Mouse (Mus musculus) lung, adult 2 months (tissue): ENCODE results near the gene Olfr1279.

Experiments
- CTCF ChIP-seq: fragments of 200-500 bp; IDR thresholded peaks from 2 replicates; pipeline ENCODE4 v1.5.1; 2011; ENCODE audit warnings: mild to moderate bottlenecking, low read length, control low read depth; ENCODE audit not compliant: insufficient read depth
- POLR2A ChIP-seq: fragments of 200-500 bp; IDR thresholded peaks from 2 replicates; pipeline ENCODE4 v1.6.1; 2011; ENCODE audit warnings: low read depth, mild to moderate bottlenecking, control low read depth, low read length, borderline replicate concordance; ENCODE audit errors: extremely low read depth

DNA sequence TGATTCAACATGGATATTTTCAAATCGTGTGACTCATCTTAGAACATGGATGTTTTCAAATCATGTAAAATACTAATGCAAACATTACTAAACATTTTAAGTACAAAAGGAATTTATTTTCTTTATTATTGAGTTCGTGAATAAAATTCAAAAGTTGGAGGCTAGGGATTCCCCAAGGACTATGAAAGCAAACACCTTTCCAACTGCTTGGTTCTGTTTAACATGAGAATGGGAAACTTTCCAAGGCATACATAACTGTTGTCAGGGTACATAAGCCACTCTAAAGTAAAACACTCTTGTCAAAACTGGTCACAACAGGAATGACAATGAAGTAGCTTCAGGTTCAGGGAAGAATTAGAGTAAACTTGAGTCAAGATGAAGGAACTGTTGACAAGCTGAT lies 25.8 kb downstream of the Olfr1279 start, which contains the start of gene Olfr1281:
- TF ChIP-seq CTCF (no peak), POLR2A (no peak)
